Mouse (Mus musculus) kidney, embryonic 15.5 days (tissue): Measurements from ENCODE around the gene Ltb. TPM values are rescaled to one million over a fixed set of nuclear protein-coding genes. Genes with fewer than 3 reads are reported as not detected.

Experiments used
- ATAC-seq: fragments of 200-750 bp; cut with Nextera tagmentation; replicated peaks from 2 replicates; pipeline ENCODE4 v1.8.0; 2017; ENCODE audit warnings: moderate TSS enrichment; ENCODE audit not compliant: low FRiP score
- H3K27ac ChIP-seq: fragments of 300-500 bp; sonication (generic); 2 replicates; pipeline ENCODE4 v1.5.1; 2015; ENCODE audit warnings: mild to moderate bottlenecking, inconsistent platforms
- H3K27me3 ChIP-seq: fragments of 300-500 bp; sonication (generic); 2 replicates; pipeline ENCODE4 v1.6.1; 2015; ENCODE audit warnings: inconsistent platforms
- H3K36me3 ChIP-seq: fragments of 300-500 bp; sonication (generic); 2 replicates; pipeline ENCODE4 v1.6.1; 2015; ENCODE audit warnings: inconsistent platforms
- H3K4me1 ChIP-seq: fragments of 300-500 bp; sonication (generic); 2 replicates; pipeline ENCODE4 v1.6.1; 2015; ENCODE audit warnings: inconsistent platforms
- H3K4me2 ChIP-seq: fragments of 300-500 bp; sonication (generic); 2 replicates; pipeline ENCODE4 v1.6.1; 2015; ENCODE audit warnings: moderate library complexity, mild to moderate bottlenecking, inconsistent platforms
- H3K4me3 ChIP-seq: fragments of 300-500 bp; sonication (generic); replicated peaks from 2 replicates; pipeline ENCODE4 v1.5.1; 2015; ENCODE audit warnings: mild to moderate bottlenecking, inconsistent platforms
- H3K9ac ChIP-seq: fragments of 300-500 bp; sonication (generic); 2 replicates; pipeline ENCODE4 v1.6.1; 2015; ENCODE audit warnings: mild to moderate bottlenecking, inconsistent platforms
- H3K9me3 ChIP-seq: fragments of 300-500 bp; sonication (generic); replicated peaks from 2 replicates; pipeline ENCODE4 v1.6.1; 2016; ENCODE audit warnings: inconsistent platforms
- WGBS: fragments of 180-500 bp; shearing (Covaris S2); methylation state at CpG from one replicate; pipeline ENCODE4 v1.1.7; 2015; ENCODE audit warnings: mixed read lengths; 5-methylcytosine and 5-hydroxymethylcytosine counted together
- polyA plus RNA-seq: library from polyadenylated mRNA; unstranded; fragments of >200 nt; fragmentation: Nextera tagmentation; extraction: Ambion mirVana; gene quantifications from 2 replicates; pipeline ENCODE4 v1.2.1, GENCODE M21; 2015

Ltb gene
- polyA plus RNA-seq, 1 experiment from 2014 or later, result 0.53 TPM

DNA sequence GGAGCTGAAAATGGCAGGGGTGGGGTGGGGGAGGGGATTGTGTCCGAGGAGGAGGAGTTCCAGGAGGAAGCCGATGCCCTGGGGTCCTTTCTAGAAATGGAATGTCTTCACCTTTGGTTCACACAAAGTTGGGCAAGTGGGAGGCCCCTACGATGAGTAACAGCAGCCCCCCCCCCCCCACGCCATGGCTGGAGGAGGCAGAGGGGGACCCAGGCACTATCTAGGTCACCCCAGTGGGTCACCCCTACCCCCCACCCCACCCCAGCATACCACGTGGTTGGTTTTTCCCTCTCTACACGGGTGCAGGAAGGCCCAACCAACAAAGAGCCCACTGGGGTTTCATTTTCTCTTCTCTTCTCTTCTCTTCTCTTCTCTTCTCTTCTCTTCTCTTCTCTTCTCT lies 2.9 kb downstream of the Ltb start:
- H3K27me3 ChIP-seq, result peaks cover 78% of the 10 kb centered on the region
- no peak for ATAC-seq
- no peaks in the 10 kb centered on the region for H3K9me3 ChIP-seq
- peaks cover 26% of the 10 kb centered on the region for H3K4me1 ChIP-seq
- no peak overlapping the region for H3K4me2 ChIP-seq
- H3K9ac ChIP-seq, result no peak overlapping the region
- no peak overlapping the region for H3K27ac ChIP-seq
- WGBS, result 46% methylated on average over 6 of the region's 6 CpGs
- H3K4me3 ChIP-seq, result no peak overlapping the region
- H3K36me3 ChIP-seq, result no peaks in the 10 kb centered on the region

DNA sequence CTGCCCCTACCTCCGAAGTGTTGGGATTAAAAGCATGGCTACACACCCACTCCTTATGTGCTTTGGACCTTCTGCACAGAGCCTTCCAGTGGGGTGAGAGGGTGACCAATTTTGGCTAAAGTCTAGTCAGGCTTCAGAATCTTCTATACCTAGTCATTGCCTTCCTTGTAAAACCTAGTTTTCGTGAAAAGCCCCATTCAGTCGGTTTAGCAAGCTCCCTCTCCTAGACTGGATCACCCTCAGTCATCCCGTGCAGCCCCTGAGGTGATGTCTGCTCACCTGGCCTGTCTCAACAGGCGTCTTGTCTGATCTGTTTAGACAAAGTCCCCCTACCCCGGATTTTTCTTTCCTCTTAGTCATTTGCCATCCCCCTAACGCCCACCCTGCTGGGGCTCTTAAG lies 3.8 kb downstream of the Ltb start:
- no peaks in the 10 kb centered on the region for H3K36me3 ChIP-seq
- 71% methylated on average over 7 of the region's 7 CpGs for WGBS
- no peak overlapping the region for H3K4me3 ChIP-seq
- H3K4me1 ChIP-seq, result peaks cover 26% of the 10 kb centered on the region
- H3K9me3 ChIP-seq, result no peaks in the 10 kb centered on the region
- ATAC-seq, result no peak
- peaks cover 87% of the 10 kb centered on the region for H3K27me3 ChIP-seq
- no peak overlapping the region for H3K27ac ChIP-seq
- H3K4me2 ChIP-seq, result no peak overlapping the region
- H3K9ac ChIP-seq, result no peak overlapping the region

DNA sequence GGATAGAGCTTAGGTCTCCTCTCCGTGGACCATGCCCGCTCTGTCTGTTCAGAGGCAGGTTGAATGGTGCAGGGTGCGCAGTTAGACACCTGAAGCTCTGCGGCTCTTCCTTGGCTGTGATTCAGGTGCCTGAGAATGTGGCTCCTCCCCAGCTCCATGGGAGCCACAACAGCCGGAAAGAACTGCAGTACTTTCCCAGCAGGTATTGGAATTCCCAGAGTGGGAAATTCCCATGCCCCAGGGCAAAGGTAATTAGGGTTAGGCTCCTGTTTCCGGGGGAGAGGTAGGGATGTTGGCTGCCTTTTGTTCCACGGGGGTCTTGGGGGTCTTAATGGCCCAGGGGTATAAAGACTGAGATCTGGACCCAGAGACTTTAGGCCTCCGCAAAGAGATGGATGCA lies 4.7 kb downstream of the Ltb start:
- ATAC-seq, result no peak
- Histone ChIP-seq H3K9ac (no peak overlapping the region), H3K4me1 (peaks cover 26% of the 10 kb centered on the region), H3K27ac (no peak overlapping the region), H3K9me3 (no peaks in the 10 kb centered on the region), H3K36me3 (no peaks in the 10 kb centered on the region), H3K4me3 (no peak overlapping the region), H3K4me2 (no peak overlapping the region), H3K27me3 (peaks cover 88% of the 10 kb centered on the region)
- WGBS, result 31% methylated on average over 8 of the region's 8 CpGs

DNA sequence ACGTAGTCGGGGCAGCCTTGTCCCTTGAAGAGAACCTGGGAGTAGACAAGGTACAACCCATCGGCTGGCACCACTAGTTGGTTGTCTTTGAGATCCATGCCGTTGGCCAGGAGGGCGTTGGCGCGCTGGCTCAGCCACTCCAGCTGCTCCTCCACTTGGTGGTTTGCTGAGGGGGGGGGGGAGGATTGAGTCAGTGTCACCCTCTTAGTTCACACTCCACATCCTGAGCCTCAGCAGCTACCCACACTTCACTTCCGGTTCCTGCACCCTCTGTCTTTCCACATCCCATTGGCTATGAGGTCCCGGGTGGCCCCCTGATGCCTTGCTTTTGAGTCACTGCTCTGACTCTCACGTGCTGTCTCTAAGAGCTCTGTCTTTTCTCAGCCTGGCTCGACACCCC lies 6.2 kb downstream of the Ltb start:
- Histone ChIP-seq H3K9me3 (no peaks in the 10 kb centered on the region), H3K9ac (no peak overlapping the region), H3K36me3 (no peaks in the 10 kb centered on the region), H3K4me1 (peaks cover 19% of the 10 kb centered on the region), H3K4me3 (no peak overlapping the region), H3K27me3 (peaks cover 83% of the 10 kb centered on the region), H3K27ac (no peak overlapping the region), H3K4me2 (no peak overlapping the region)
- no peak for ATAC-seq
- 89% methylated on average over 11 of the region's 11 CpGs for WGBS

DNA sequence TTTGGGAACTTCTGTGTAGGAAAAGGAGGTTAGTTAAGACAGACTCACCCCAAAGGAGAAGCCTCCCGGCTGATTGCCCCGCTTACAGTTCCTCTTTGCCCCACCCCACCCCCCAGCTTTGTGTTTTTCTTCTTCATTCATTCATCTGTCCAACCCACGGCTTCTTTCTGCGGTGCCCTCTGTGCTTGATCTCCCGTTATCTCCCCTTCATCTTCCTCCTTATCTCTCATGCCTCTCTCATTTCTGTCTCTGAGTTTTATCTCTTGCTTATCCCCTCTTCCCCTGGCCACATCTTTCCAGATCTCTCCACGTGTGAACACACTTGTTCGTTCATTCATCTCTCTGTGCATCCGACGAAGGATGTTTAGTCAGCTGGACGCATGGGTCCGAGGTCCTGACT lies 6.9 kb downstream of the Ltb start:
- Histone ChIP-seq H3K27ac (no peak overlapping the region), H3K9me3 (no peaks in the 10 kb centered on the region), H3K4me3 (no peak overlapping the region), H3K9ac (no peak overlapping the region), H3K36me3 (no peaks in the 10 kb centered on the region), H3K27me3 (peaks cover 77% of the 10 kb centered on the region), H3K4me2 (no peak overlapping the region), H3K4me1 (peaks cover 12% of the 10 kb centered on the region)
- no peak for ATAC-seq
- 62% methylated on average over 11 of the region's 11 CpGs for WGBS

DNA sequence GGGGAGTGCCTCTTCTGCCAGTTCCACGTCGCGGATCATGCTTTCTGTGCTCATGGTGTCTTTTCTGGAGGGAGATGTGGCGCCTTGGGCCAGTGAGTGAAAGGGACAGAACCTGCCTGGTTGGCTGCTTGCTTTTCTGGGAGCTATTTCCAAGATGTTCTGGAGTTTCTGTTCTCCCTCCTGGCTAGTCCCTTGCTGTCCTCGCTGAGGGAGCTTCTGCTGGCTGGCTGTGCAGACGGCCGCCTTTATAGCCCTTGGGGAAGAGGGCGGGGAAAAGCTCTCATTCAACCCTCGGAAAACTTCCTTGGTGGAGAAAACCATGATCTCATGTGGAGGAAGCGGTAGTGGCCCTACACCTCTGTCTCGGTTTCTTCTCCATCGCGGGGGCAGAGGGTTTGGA lies 7.5 kb downstream of the Ltb start, which contains the start of gene Tnf:
Gene Tnf, minus strand, starts transcription at position 221 of the 400 bp plus-strand sequence.
- WGBS, result 29% methylated on average over 13 of the region's 13 CpGs
- Histone ChIP-seq H3K4me2 (peak within 1 kb of the TSS; percentile 35), H3K9me3 (no peaks in the 10 kb centered on the region), H3K9ac (no peak within 1 kb of the TSS), H3K4me1 (peaks cover 10% of the 10 kb centered on the region), H3K27ac (no peak within 1 kb of the TSS), H3K27me3 (peaks cover 70% of the 10 kb centered on the region), H3K36me3 (no peaks in the 10 kb centered on the region), H3K4me3 (0 out of 2 replicates have a peak within 1 kb of the TSS, but pooled peaks have one; percentile 4)
- no peak for ATAC-seq

DNA sequence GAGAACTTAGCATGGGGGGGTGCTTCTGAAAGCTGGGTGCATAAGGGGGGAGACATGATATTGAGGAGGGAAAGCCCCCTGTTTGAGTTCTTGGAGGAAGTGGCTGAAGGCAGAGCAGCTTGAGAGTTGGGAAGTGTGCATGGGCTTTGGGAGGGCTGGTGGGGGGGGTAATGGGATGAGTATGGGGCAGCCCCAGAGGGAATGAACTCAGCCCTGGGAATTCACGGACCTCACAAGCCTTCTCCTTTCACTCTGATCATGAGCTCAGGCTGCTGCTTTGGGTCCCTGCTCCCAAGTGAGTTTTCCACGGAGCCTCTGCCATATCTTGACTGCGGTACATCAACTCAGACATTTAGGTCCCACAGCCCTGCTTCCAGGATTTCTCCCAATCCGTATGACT lies 8.2 kb downstream of the Ltb start:
- no peak overlapping the region for H3K4me3 ChIP-seq
- no peak for ATAC-seq
- no peaks in the 10 kb centered on the region for H3K9me3 ChIP-seq
- peaks cover 10% of the 10 kb centered on the region for H3K4me1 ChIP-seq
- H3K27ac ChIP-seq, result no peak overlapping the region
- no peak overlapping the region for H3K4me2 ChIP-seq
- H3K9ac ChIP-seq, result no peak overlapping the region
- WGBS, result 78% methylated on average over 4 of the region's 4 CpGs
- peaks cover 66% of the 10 kb centered on the region for H3K27me3 ChIP-seq
- H3K36me3 ChIP-seq, result no peaks in the 10 kb centered on the region

DNA sequence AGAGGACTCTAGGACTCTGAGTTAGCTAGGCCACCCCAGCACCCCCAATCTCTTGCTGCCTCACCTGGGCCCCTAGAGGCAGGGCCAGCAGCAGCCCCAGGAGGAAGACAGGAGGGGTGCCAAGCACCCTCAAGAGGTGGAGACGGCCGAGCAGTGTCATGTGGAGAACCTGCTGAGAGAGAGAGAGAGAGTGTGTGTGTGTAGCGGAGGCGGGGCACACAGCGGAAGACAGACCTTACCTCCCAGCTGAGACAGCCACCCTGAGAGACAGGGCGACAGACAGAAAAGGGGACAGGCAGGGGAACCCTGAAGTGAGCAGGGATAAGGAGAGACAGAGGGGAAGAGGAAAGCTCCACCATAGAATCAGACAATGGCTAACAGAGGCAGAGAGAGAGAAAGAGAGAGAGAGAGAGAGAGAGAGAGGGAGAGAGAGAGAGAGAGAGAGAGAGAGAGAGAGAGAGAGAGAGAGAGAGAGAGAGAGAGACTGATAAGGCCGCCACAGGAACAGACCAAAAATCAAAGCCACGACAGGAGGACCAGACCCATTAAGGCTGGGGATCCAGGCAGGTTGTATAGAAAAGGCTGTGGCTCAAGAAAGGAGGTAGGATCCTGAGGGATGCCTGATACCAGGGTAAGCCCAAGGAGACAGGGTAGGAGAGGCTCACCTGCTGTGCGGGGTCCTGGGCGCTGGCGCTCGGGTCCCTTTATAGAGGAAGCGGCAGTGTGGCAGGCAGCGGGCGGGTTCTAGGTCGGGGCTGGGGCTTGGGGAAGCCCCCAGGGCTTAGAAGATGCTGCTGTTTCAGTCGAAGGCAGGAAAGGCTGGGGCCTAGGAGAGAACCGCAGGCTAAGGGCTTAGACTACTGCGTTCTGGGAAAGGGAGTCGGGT lies 10.5 kb downstream of the Ltb start, which contains the start of gene Lta:
Gene Lta, minus strand, starts transcription at position 858 of the 886 bp plus-strand sequence.
- Histone ChIP-seq H3K9ac (no peak within 1 kb of the TSS), H3K4me2 (no peak within 1 kb of the TSS), H3K4me1 (peaks cover 10% of the 10 kb centered on the region), H3K27ac (no peak within 1 kb of the TSS), H3K9me3 (no peaks in the 10 kb centered on the region), H3K27me3 (peaks cover 53% of the 10 kb centered on the region), H3K4me3 (no peak within 1 kb of the TSS), H3K36me3 (no peaks in the 10 kb centered on the region)
- 38% methylated on average over 20 of the region's 20 CpGs for WGBS
- no peak for ATAC-seq

DNA sequence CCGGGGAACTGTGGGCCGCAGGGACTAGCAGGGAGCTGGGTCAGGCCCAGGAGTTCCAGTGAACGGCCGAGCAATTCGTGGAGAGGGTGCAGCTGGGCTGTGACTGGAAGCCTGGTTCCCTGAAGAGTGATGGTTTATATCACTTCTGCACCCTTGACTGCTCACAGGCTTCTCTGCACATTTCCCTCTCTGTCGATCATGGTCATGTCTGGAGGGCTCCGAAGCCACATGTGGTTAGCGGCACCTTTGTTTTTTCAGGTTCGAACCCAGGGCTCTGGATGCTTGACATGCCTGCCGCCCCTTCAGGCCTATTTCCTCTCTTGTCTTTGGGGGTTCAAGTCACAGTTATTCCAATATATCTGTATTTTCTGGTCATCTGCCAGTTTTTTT lies 11.1 kb downstream of the Ltb start:
- H3K27ac ChIP-seq, result no peak overlapping the region
- H3K9ac ChIP-seq, result no peak overlapping the region
- H3K4me1 ChIP-seq, result peaks cover 10% of the 10 kb centered on the region
- no peak overlapping the region for H3K4me2 ChIP-seq
- no peak overlapping the region for H3K4me3 ChIP-seq
- ATAC-seq, result 0 out of 2 replicates have a peak, but pooled peaks have one; percentile 33
- 44% methylated on average over 10 of the region's 10 CpGs for WGBS
- H3K9me3 ChIP-seq, result no peaks in the 10 kb centered on the region
- H3K36me3 ChIP-seq, result no peaks in the 10 kb centered on the region
- peaks cover 47% of the 10 kb centered on the region for H3K27me3 ChIP-seq

DNA sequence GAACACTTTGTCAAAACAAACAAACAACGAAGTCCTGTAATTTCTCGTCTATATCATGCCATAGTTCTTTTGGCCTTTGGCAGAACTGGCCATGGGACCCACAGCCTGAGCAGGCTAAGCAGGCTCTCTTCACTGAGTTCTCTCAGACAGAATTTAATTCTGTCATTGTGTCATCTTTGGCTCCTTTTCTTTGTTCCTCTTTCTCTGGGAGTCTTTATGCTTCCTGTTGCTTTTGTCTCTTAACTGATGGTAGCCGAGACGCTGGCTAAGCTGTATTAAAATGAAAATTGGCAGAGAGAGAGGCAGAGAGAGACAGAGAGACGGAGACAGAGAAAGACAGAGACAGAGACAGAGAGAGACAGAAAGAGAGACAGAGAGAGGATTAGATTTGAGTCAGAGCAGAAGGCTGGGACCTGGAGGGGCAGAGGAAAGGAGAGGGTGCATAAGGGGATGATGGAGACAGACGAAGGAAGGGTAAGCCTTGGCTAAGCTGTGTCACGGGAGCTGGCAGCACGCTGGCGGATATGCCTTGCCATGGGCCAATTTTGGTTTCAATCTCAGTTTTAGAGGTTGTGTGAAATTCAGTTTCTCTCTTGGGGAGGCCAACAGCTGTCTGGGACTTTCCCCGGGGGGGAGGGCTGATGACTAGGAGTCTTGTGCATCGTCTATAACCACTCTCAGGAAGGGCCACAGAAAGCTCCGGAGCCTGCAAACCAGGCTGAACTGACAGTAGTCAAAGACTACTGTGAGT lies 15.7 kb downstream of the Ltb start:
- 84% methylated on average over 12 of the region's 12 CpGs for WGBS
- Histone ChIP-seq H3K36me3 (no peaks in the 10 kb centered on the region), H3K4me2 (no peak overlapping the region), H3K27me3 (0 out of 2 replicates have a peak, but pooled peaks cover 4% of the 10 kb centered on the region), H3K9ac (no peak overlapping the region), H3K9me3 (no peaks in the 10 kb centered on the region), H3K27ac (no peak overlapping the region), H3K4me3 (no peak overlapping the region), H3K4me1 (peaks cover 12% of the 10 kb centered on the region; the same call in 1 of the 2 replicates)
- ATAC-seq, result no peak

DNA sequence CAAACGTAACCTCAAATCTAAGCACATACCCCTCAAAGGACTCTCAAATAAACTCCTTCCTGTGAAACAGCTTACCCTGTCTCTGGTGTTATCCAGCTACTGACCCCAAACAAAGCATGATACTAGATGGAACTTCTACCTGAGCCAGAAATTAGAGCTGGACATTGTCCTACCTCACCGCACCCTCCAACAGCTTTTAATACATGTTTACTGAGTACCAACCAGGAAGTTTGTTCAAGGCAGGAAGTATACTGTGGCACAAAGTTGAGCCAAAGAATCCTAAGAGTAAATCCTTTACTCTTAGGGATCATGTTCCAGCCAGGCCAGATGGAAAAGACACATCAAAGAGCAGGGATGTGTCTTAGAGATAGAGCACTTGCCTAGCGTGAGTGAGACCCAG lies 16.4 kb downstream of the Ltb start:
- Histone ChIP-seq H3K36me3 (no peaks in the 10 kb centered on the region), H3K4me2 (no peak overlapping the region), H3K27ac (no peak overlapping the region), H3K4me3 (no peak overlapping the region), H3K9me3 (no peaks in the 10 kb centered on the region), H3K27me3 (no peaks in the 10 kb centered on the region), H3K9ac (no peak overlapping the region), H3K4me1 (peaks cover 7% of the 10 kb centered on the region; the same call in 1 of the 2 replicates)
- ATAC-seq, result no peak
- 42% methylated on average over 3 of the region's 3 CpGs for WGBS

DNA sequence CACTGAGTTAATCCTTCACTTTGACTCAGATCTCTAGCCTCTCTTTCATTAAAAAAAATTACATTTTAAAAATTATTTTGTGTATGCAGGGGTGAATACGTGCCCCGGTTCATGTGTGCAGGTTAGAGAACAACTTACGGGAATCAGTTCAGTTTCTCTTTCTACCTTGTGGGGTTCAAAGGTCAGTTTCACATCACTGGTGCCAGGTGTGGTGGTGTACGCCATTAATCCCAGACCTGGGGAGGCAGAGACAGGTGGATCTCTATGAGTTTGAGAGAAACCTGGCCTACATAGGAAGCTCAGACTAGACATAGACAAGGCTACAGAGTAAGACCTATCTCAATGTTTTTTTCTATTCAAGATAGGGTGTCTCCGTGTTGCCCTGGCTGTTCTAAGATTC lies 18.8 kb downstream of the Ltb start:
- no peak overlapping the region for H3K9ac ChIP-seq
- H3K9me3 ChIP-seq, result no peaks in the 10 kb centered on the region
- 94% methylated on average over 5 of the region's 5 CpGs for WGBS
- no peak for ATAC-seq
- no peaks in the 10 kb centered on the region for H3K27me3 ChIP-seq
- no peak overlapping the region for H3K4me2 ChIP-seq
- H3K27ac ChIP-seq, result no peak overlapping the region
- no peak overlapping the region for H3K4me3 ChIP-seq
- H3K4me1 ChIP-seq, result peaks cover 7% of the 10 kb centered on the region; the same call in 1 of the 2 replicates
- H3K36me3 ChIP-seq, result no peaks in the 10 kb centered on the region
